Mouse (Mus musculus): ENCODE measurements at regions not wholly inside any gene's neighbourhood (a gene's known extent, or its start where the extent isn't known, plus 50 kb on each side); places are given as distances from the start of the nearest gene placed in this dataset.
"Not testable (repeated sequence)": the region's sequence is repeated elsewhere in the genome, so short reads cannot be mapped to it uniquely, and the experiment has no call there.

DNA sequence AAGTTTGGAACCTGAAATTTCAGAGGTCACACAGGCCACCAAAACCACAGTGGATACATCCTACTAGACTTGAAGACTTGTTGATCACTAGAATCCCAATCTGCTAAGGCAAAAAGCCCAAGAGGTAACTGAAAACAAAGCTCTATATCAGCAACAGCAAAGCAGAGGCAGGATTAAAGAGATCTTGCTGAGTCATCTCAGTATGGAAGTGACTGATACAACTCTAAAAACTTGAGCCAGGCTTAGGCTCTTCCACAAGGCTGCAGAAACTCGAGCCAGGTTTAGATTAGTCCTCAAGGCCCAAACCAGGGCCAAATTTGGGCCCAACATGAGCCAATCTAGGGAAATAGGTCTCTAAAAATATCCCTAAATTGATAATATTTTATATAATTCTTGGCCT is 56.2 kb downstream of the Speer3 start:
- WGBS, result 47% methylated on average over 1 of the region's 1 CpGs
- H3K4me1 ChIP-seq (ENCODE audit: control insufficient read depth, insufficient read depth, low read length), result no peaks in the 10 kb centered on the region
- H3K79me2 ChIP-seq (ENCODE audit: control insufficient read depth, insufficient read depth, low read length), result no peaks in the 10 kb centered on the region
- H3K9ac ChIP-seq (ENCODE audit: low read depth, low read length), result no peak overlapping the region
- no peak overlapping the region for H3K4me3 ChIP-seq (ENCODE audit: insufficient read depth, low read depth, low read length)
- H3K27me3 ChIP-seq (ENCODE audit: control insufficient read depth, insufficient read depth, low read length), result no peaks in the 10 kb centered on the region
- no peak for DNase-seq (ENCODE audit: extremely low read depth, low read depth, low spot score)
- no peaks in the 10 kb centered on the region for H3K36me3 ChIP-seq (ENCODE audit: control insufficient read depth, insufficient read depth, low read length)
- H3K27ac ChIP-seq (replicated peaks; ENCODE audit: insufficient read depth, low read depth, low read length), result no peak overlapping the region
- TF ChIP-seq POLR2A (IDR thresholded peaks at IDR 0.05; ENCODE audit: extremely low read depth, insufficient read depth, low read length), result no peak

GRCm38 (mm10) chr5:13880236-13880635 is 88.8 kb downstream of the Speer3 start:
- H3K36me3 ChIP-seq (ENCODE audit: control insufficient read depth, insufficient read depth, low read length); H3K9ac ChIP-seq (ENCODE audit: low read depth, low read length); H3K79me2 ChIP-seq (ENCODE audit: control insufficient read depth, insufficient read depth, low read length); H3K27ac ChIP-seq (replicated peaks; ENCODE audit: insufficient read depth, low read depth, low read length); H3K27me3 ChIP-seq (ENCODE audit: control insufficient read depth, insufficient read depth, low read length); H3K4me3 ChIP-seq (ENCODE audit: insufficient read depth, low read depth, low read length); DNase-seq (ENCODE audit: extremely low read depth, low read depth, low spot score); H3K4me1 ChIP-seq (ENCODE audit: control insufficient read depth, insufficient read depth, low read length): not testable (repeated sequence)
- 85% methylated on average over 6 of the region's 6 CpGs for WGBS

DNA sequence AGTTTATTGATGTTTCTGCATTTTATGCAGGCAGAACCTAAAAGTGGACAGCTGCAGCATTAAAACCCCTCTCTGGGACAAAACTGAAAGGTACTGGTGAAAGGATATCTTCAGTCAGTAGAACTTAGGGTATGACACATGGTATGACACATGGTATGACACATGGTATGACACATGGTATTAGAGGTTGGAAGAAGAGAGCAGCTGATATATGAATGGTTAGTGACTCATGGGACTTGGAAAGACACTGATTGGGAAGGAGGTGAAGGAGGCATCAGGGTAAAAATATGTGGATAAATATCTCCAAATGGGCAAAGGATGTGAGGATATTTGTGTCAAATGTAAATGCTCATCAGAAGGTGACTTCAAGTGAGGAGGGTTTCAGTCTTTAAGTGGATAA is 97.0 kb downstream of the Speer3 start:
- Histone ChIP-seq H3K9ac (ENCODE audit: low read depth, low read length) (no peak overlapping the region), H3K79me2 (ENCODE audit: control insufficient read depth, insufficient read depth, low read length) (no peaks in the 10 kb centered on the region), H3K4me1 (ENCODE audit: control insufficient read depth, insufficient read depth, low read length) (no peaks in the 10 kb centered on the region), H3K36me3 (ENCODE audit: control insufficient read depth, insufficient read depth, low read length) (no peaks in the 10 kb centered on the region), H3K4me3 (ENCODE audit: insufficient read depth, low read depth, low read length) (no peak overlapping the region), H3K27ac (replicated peaks; ENCODE audit: insufficient read depth, low read depth, low read length) (no peak overlapping the region), H3K27me3 (ENCODE audit: control insufficient read depth, insufficient read depth, low read length) (no peaks in the 10 kb centered on the region)
- TF ChIP-seq POLR2A (IDR thresholded peaks at IDR 0.05; ENCODE audit: extremely low read depth, insufficient read depth, low read length), result no peak
- TF ChIP-seq CTCF (IDR thresholded peaks at IDR 0.05; ENCODE audit: low read depth, low read length), result no peak
- no peak for DNase-seq (ENCODE audit: extremely low read depth, low read depth, low spot score)

DNA sequence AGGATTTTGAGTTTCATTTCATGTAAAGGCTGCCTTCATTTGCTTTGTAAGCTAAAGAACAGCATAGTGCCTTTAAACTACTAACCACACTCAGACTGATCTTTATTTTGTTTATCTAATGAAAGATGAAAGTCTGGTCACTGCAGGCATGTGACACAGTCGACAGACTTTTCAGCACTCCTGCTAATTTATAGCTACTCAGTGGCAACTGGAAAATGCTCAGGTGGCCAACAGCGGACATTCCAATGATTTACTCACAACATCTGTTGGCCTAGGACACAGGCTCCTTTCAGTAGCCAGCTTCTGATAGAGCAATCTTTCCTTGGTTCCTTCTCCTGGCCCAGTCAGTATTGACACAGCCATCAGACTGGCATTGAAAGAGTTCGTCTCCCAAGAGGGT is 116.8 kb upstream of the Sema3e start:
- no peak overlapping the region for H3K27ac ChIP-seq (replicated peaks; ENCODE audit: insufficient read depth, low read depth, low read length)
- H3K9ac ChIP-seq (ENCODE audit: low read depth, low read length), result no peak overlapping the region
- H3K36me3 ChIP-seq (ENCODE audit: control insufficient read depth, insufficient read depth, low read length), result no peaks in the 10 kb centered on the region
- H3K4me3 ChIP-seq (ENCODE audit: insufficient read depth, low read depth, low read length), result no peak overlapping the region
- no peaks in the 10 kb centered on the region for H3K27me3 ChIP-seq (ENCODE audit: control insufficient read depth, insufficient read depth, low read length)
- no peak for TF ChIP-seq POLR2A (IDR thresholded peaks at IDR 0.05; ENCODE audit: extremely low read depth, insufficient read depth, low read length)
- no peak for TF ChIP-seq CTCF (IDR thresholded peaks at IDR 0.05; ENCODE audit: low read depth, low read length)
- H3K4me1 ChIP-seq (ENCODE audit: control insufficient read depth, insufficient read depth, low read length), result no peaks in the 10 kb centered on the region
- WGBS, result 70% methylated on average over 3 of the region's 3 CpGs
- no peak for DNase-seq (ENCODE audit: extremely low read depth, low read depth, low spot score)
- no peaks in the 10 kb centered on the region for H3K79me2 ChIP-seq (ENCODE audit: control insufficient read depth, insufficient read depth, low read length)

DNA sequence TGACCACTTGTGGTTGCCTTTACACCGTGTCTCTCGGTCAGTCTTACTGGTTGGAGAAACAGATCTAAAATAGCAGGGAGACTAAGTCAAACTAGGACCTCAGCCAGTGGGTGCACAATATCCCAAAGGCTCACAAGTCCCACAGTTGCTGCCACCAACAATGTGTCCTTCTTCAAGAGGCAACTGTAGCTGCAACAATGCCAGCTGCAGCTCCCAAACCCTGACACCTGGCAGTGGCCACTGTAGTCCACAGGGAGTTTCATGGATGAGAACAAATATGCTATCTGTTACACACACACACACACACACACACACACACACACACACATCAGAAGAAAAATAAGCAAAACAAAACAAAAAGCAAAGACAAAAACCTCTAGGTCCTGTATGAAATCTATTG is 107.7 kb upstream of the Sema3e start:
- 88% methylated on average over 2 of the region's 2 CpGs for WGBS
- TF ChIP-seq POLR2A (IDR thresholded peaks at IDR 0.05; ENCODE audit: extremely low read depth, insufficient read depth, low read length), result no peak
- TF ChIP-seq CTCF (IDR thresholded peaks at IDR 0.05; ENCODE audit: low read depth, low read length), result no peak

GRCm38 (mm10) chr5:13922295-13922694 is 102.8 kb upstream of the Sema3e start:
- WGBS, result 64% methylated on average over 4 of the region's 4 CpGs
- H3K27ac ChIP-seq (replicated peaks; ENCODE audit: insufficient read depth, low read depth, low read length), result no peak overlapping the region
- H3K4me1 ChIP-seq (ENCODE audit: control insufficient read depth, insufficient read depth, low read length), result no peaks in the 10 kb centered on the region
- H3K36me3 ChIP-seq (ENCODE audit: control insufficient read depth, insufficient read depth, low read length), result no peaks in the 10 kb centered on the region
- no peaks in the 10 kb centered on the region for H3K27me3 ChIP-seq (ENCODE audit: control insufficient read depth, insufficient read depth, low read length)
- DNase-seq (ENCODE audit: extremely low read depth, low read depth, low spot score), result no peak
- no peaks in the 10 kb centered on the region for H3K79me2 ChIP-seq (ENCODE audit: control insufficient read depth, insufficient read depth, low read length)
- H3K4me3 ChIP-seq (ENCODE audit: insufficient read depth, low read depth, low read length), result no peak overlapping the region
- no peak overlapping the region for H3K9ac ChIP-seq (ENCODE audit: low read depth, low read length)
- TF ChIP-seq POLR2A (IDR thresholded peaks at IDR 0.05; ENCODE audit: extremely low read depth, insufficient read depth, low read length) (no peak), CTCF (IDR thresholded peaks at IDR 0.05; ENCODE audit: low read depth, low read length) (no peak)

More for the DNA sequence above, 107.7 kb upstream of the Sema3e start:
- Histone ChIP-seq H3K4me3 (ENCODE audit: insufficient read depth, low read depth, low read length) (no peak overlapping the region), H3K27me3 (ENCODE audit: control insufficient read depth, insufficient read depth, low read length) (no peaks in the 10 kb centered on the region), H3K9ac (ENCODE audit: low read depth, low read length) (no peak overlapping the region), H3K4me1 (ENCODE audit: control insufficient read depth, insufficient read depth, low read length) (no peaks in the 10 kb centered on the region), H3K27ac (replicated peaks; ENCODE audit: insufficient read depth, low read depth, low read length) (no peak overlapping the region), H3K79me2 (ENCODE audit: control insufficient read depth, insufficient read depth, low read length) (no peaks in the 10 kb centered on the region), H3K36me3 (ENCODE audit: control insufficient read depth, insufficient read depth, low read length) (no peaks in the 10 kb centered on the region)
- DNase-seq (ENCODE audit: extremely low read depth, low read depth, low spot score), result no peak

Data from liver, adult 2 months (tissue).